Mouse (Mus musculus) embryonic facial prominence, embryonic 14.5 days (tissue): Measurements from ENCODE around the gene Olfr1535. TPM values are rescaled to one million over a fixed set of nuclear protein-coding genes. Genes with fewer than 3 reads are reported as not detected.

Source experiments
- ATAC-seq: fragments of 200-750 bp; cut with Nextera tagmentation; 2 replicates; pipeline ENCODE4 v1.8.0; 2017; ENCODE audit warnings: low read depth, moderate number of reproducible peaks, moderate TSS enrichment
- DNase-seq: peaks from one replicate; pipeline ENCODE4 v3.0.0-alpha.2; 2015; ENCODE audit warnings: low spot score
- H3K27ac ChIP-seq: fragments of 300-500 bp; sonication (generic); replicated peaks from 2 replicates; pipeline ENCODE4 v1.5.1; 2014; ENCODE audit warnings: low read depth, mild to moderate bottlenecking, low read length, moderate library complexity
- H3K27me3 ChIP-seq: fragments of 300-500 bp; sonication (generic); replicated peaks from 2 replicates; pipeline ENCODE4 v1.6.1; 2014; ENCODE audit warnings: low read length; ENCODE audit not compliant: control insufficient read depth, insufficient read depth
- H3K36me3 ChIP-seq: fragments of 300-500 bp; sonication (generic); 2 replicates; pipeline ENCODE4 v1.6.1; 2014; ENCODE audit warnings: low read length, mixed read lengths; ENCODE audit not compliant: control insufficient read depth, insufficient read depth
- H3K4me1 ChIP-seq: fragments of 300-500 bp; sonication (generic); 2 replicates; pipeline ENCODE4 v1.6.1; 2014; ENCODE audit warnings: antibody characterized with exemption, low read length; ENCODE audit not compliant: control insufficient read depth, insufficient read depth
- H3K4me2 ChIP-seq: fragments of 300-500 bp; sonication (generic); 2 replicates; pipeline ENCODE4 v1.6.1; 2014; ENCODE audit warnings: low read depth, mild to moderate bottlenecking, low read length, moderate library complexity, mixed read lengths
- H3K4me3 ChIP-seq: fragments of 300-500 bp; sonication (generic); 2 replicates; pipeline ENCODE4 v1.5.1; 2014; ENCODE audit warnings: low read depth, mild to moderate bottlenecking, low read length
- H3K9ac ChIP-seq: fragments of 300-500 bp; sonication (generic); 2 replicates; pipeline ENCODE4 v1.6.1; 2014; ENCODE audit warnings: low read depth, mild to moderate bottlenecking, low read length, moderate library complexity, mixed read lengths
- H3K9me3 ChIP-seq: fragments of 300-500 bp; sonication (generic); 2 replicates; pipeline ENCODE4 v1.6.1; 2016; ENCODE audit warnings: low read length; ENCODE audit not compliant: control insufficient read depth
- WGBS: fragments of 180-500 bp; shearing (Covaris S2); extraction: QIAGEN DNeasy Blood & Tissue Kit; methylation state at CpG from one replicate; pipeline ENCODE4 v1.1.7; 2014; 5-methylcytosine and 5-hydroxymethylcytosine counted together
- polyA plus RNA-seq: library from polyadenylated mRNA; unstranded; fragments of >200 nt; fragmentation: Nextera tagmentation; extraction: Ambion mirVana; gene quantifications from 2 replicates; pipeline ENCODE4 v1.2.1, GENCODE M21; 2014

Olfr1535 gene
- 0.12 TPM in 1 of 2 replicates, not detected in the other for polyA plus RNA-seq

- no peak within 1 kb of the TSS for H3K9ac ChIP-seq
Observed at GRCm38 (mm10) chr13:21559793-21560192, at the start of gene Olfr1535. Gene Olfr1535 (minus strand): TSS chr13:21559893.

DNA sequence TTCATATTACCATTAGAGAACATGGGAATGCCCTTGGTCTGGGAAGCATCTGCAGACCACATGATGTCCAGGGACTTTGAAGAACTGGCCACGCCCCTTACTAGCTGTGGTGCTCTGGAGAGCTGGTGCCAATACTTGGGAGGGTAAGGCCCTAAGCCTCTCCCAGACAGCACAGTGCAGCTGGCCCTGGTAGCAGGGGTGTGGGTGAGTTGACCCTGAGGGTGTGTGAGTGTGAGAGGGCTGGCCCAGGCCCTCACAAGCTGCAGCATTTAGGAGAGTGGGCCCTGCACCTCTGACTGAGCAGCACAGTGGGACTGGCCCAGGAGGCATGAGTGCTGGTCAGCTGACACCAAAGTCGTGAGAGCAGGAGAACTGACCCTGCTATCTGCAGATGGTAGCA lies 31.9 kb upstream of the Olfr1535 start:
- H3K9ac ChIP-seq = no peak overlapping the region

More at GRCm38 (mm10) chr13:21559793-21560192, at the start of gene Olfr1535:
- Histone ChIP-seq H3K36me3 (no peaks in the 10 kb centered on the region), H3K27me3 (no peaks in the 10 kb centered on the region), H3K27ac (no peak within 1 kb of the TSS), H3K4me1 (no peaks in the 10 kb centered on the region), H3K4me3 (no peak within 1 kb of the TSS), H3K9me3 (no peaks in the 10 kb centered on the region), H3K4me2 (no peak within 1 kb of the TSS)
- 41% methylated on average over 1 of the region's 1 CpGs for WGBS
- no peak for ATAC-seq
- no peak for DNase-seq

DNA sequence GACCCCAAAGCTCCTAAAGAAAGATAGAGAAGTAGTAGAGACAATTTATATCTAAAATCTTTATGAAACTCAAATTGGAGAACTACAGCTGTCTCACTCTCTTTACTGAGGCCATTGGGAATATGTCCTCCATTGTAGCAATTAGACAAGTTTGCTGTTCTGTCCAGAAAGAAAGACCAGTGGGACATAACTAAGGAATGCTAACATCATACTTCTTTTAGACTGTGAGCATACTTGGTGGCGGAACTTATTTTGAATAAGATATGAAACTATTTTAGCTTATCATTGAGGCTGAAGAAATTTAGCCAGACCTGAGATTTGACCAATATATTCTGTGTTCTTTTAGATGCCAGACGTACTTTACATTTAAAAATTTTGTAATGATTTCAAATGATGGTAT lies 22.0 kb upstream of the Olfr1535 start, which contains the start of gene Olfr1364:
Olfr1364 (minus strand) TSS at position 101 of the 400 bp plus-strand sequence.
- no peaks in the 10 kb centered on the region for H3K9me3 ChIP-seq
- DNase-seq = no peak
- H3K27me3 ChIP-seq = no peaks in the 10 kb centered on the region
- no peaks in the 10 kb centered on the region for H3K4me1 ChIP-seq
- H3K4me2 ChIP-seq = no peak within 1 kb of the TSS
- no peak for ATAC-seq
- H3K4me3 ChIP-seq = no peak within 1 kb of the TSS
- H3K27ac ChIP-seq = no peak within 1 kb of the TSS
- H3K36me3 ChIP-seq = no peaks in the 10 kb centered on the region
- 82% methylated on average over 2 of the region's 2 CpGs for WGBS
- H3K9ac ChIP-seq = no peak within 1 kb of the TSS

More for the DNA sequence above, 31.9 kb upstream of the Olfr1535 start:
- Histone ChIP-seq H3K9me3 (no peaks in the 10 kb centered on the region), H3K4me3 (no peak overlapping the region), H3K27ac (no peak overlapping the region), H3K36me3 (no peaks in the 10 kb centered on the region), H3K27me3 (no peaks in the 10 kb centered on the region), H3K4me2 (no peak overlapping the region), H3K4me1 (no peaks in the 10 kb centered on the region)
- no peak for ATAC-seq
- WGBS = 55% methylated on average over 2 of the region's 2 CpGs
- no peak for DNase-seq

GRCm38 (mm10) chr13:21550416-21551110 lies 9.1 kb downstream of the Olfr1535 start:
- Histone ChIP-seq H3K9me3 (no peaks in the 10 kb centered on the region), H3K4me2 (no peak overlapping the region), H3K27me3 (no peaks in the 10 kb centered on the region), H3K4me1 (no peaks in the 10 kb centered on the region), H3K4me3 (no peak overlapping the region), H3K9ac (no peak overlapping the region), H3K36me3 (no peaks in the 10 kb centered on the region), H3K27ac (no peak overlapping the region)
- ATAC-seq (no peak), DNase-seq (no peak)
- WGBS = 50% methylated on average over 3 of the region's 3 CpGs

DNA sequence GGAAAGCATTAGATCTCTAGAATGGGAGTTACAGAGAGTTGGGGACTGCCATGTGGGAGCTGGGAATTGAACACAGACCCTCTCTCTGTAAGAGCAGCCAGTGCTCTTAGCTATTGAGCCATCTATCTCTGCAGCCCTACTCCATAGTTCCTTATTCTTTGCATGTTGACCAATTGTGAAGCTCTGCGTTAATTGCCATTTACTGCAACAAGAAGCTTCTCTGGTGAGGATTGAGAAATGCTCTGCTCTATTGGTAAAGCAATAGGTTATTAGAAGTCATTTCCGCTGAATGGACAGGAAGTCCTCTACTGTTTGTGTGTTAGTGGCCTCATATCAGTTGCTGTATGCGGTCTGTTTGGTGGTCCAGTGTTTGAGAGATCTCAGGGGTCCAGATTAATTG lies 10.2 kb downstream of the Olfr1535 start:
- H3K4me1 ChIP-seq = no peaks in the 10 kb centered on the region
- no peaks in the 10 kb centered on the region for H3K9me3 ChIP-seq
- DNase-seq (no peak), ATAC-seq (no peak)
- no peaks in the 10 kb centered on the region for H3K36me3 ChIP-seq
- H3K4me3 ChIP-seq = no peak overlapping the region
- H3K4me2 ChIP-seq = no peak overlapping the region
- H3K27ac ChIP-seq = no peak overlapping the region
- H3K9ac ChIP-seq = no peak overlapping the region
- H3K27me3 ChIP-seq = no peaks in the 10 kb centered on the region
- WGBS = 90% methylated on average over 3 of the region's 3 CpGs

DNA sequence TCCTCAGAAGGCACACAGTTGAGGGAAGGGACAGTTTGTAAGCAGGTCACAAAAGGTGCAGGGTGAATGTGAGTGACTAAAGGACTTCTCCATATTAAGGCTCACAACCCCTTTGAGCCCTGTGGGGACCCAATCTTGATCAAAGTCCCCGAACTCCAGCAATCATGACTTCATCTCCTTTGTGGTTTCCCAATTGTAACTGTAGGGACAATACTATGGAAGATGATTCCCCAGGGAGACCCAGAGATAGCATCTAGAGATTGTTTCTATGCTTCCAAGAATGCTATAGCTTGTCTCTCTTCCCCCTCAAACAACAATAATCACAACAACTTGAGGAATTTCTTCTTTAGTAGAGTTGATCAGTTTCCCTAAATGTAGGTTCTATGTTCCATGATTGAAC lies 17.0 kb downstream of the Olfr1535 start, which contains the start of gene Olfr1366:
Olfr1366 (minus strand) TSS at position 101 of the 400 bp plus-strand sequence.
- H3K4me2 ChIP-seq = no peak within 1 kb of the TSS
- no peaks in the 10 kb centered on the region for H3K36me3 ChIP-seq
- H3K9ac ChIP-seq = no peak within 1 kb of the TSS
- no peak within 1 kb of the TSS for H3K4me3 ChIP-seq
- ATAC-seq (no peak), DNase-seq (no peak)
- H3K27ac ChIP-seq = no peak within 1 kb of the TSS
- WGBS = 72% methylated on average over 1 of the region's 1 CpGs
- no peaks in the 10 kb centered on the region for H3K4me1 ChIP-seq
- H3K27me3 ChIP-seq = no peaks in the 10 kb centered on the region
- H3K9me3 ChIP-seq = no peaks in the 10 kb centered on the region

DNA sequence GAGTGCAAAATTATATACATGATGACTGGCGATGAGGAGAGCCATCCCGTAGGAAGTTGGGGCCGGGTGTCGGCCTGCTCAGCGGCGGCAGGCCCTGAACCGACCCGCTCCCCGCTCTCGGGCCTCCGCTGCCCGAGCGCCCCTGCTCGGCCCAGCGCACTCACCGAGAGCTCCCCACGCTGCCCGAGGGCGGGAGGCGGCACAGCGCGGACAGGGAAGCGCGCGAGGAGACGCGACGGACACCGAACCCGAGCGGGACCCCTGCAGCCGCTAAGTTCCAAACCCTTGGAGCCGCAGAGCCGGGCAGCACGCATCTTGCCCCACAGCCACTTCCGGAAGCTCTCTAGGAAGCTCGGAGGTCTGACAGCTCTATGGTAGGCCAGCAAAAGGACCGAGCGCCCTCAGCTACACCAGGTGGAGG lies 28.9 kb downstream of the Olfr1535 start, which contains the start of gene Zkscan8:
Zkscan8 (minus strand) TSS at position 340 of the 421 bp plus-strand sequence.
- peak within 1 kb of the TSS; percentile 96 for H3K27ac ChIP-seq

GRCm38 (mm10) chr13:21530136-21530535 lies 29.6 kb downstream of the Olfr1535 start:
- peak overlapping the region; percentile 90 for H3K4me3 ChIP-seq
- DNase-seq (peak; percentile 1), ATAC-seq (no peak)
- H3K4me2 ChIP-seq = peak overlapping the region; percentile 71
- H3K27ac ChIP-seq = no peak overlapping the region
- H3K36me3 ChIP-seq = peaks cover 17% of the 10 kb centered on the region
- H3K9ac ChIP-seq = peak overlapping the region; percentile 48
- WGBS = 42% methylated on average over 7 of the region's 7 CpGs
- no peaks in the 10 kb centered on the region for H3K27me3 ChIP-seq
- 0 out of 2 replicates have a peak, but pooled peaks cover 6% of the 10 kb centered on the region for H3K4me1 ChIP-seq
- no peaks in the 10 kb centered on the region for H3K9me3 ChIP-seq

More for the DNA sequence above, 28.9 kb downstream of the Olfr1535 start, which contains the start of gene Zkscan8:
- Histone ChIP-seq H3K4me2 (peak within 1 kb of the TSS; percentile 71), H3K27me3 (no peaks in the 10 kb centered on the region), H3K4me1 (0 out of 2 replicates have a peak, but pooled peaks cover 6% of the 10 kb centered on the region), H3K4me3 (peak within 1 kb of the TSS; percentile 90), H3K9ac (peak within 1 kb of the TSS; percentile 99), H3K9me3 (no peaks in the 10 kb centered on the region), H3K36me3 (peaks cover 12% of the 10 kb centered on the region)
- 0% methylated on average over 22 of the region's 39 CpGs for WGBS
- ATAC-seq (peak; percentile 99), DNase-seq (peak; percentile 94)
